Mouse (Mus musculus) T-helper 2 cell (primary cell): ENCODE data around the gene Ttc23.

Experiments
- in situ Hi-C: fragments of 300-600 bp; cut with MboI, MseI; formaldehyde crosslinking; loops from one replicate; pipeline ENCODE4 v1.15.1; 2025; ENCODE audit warnings: high pct_unique_total_duplicates

Gene Ttc23

DNA sequence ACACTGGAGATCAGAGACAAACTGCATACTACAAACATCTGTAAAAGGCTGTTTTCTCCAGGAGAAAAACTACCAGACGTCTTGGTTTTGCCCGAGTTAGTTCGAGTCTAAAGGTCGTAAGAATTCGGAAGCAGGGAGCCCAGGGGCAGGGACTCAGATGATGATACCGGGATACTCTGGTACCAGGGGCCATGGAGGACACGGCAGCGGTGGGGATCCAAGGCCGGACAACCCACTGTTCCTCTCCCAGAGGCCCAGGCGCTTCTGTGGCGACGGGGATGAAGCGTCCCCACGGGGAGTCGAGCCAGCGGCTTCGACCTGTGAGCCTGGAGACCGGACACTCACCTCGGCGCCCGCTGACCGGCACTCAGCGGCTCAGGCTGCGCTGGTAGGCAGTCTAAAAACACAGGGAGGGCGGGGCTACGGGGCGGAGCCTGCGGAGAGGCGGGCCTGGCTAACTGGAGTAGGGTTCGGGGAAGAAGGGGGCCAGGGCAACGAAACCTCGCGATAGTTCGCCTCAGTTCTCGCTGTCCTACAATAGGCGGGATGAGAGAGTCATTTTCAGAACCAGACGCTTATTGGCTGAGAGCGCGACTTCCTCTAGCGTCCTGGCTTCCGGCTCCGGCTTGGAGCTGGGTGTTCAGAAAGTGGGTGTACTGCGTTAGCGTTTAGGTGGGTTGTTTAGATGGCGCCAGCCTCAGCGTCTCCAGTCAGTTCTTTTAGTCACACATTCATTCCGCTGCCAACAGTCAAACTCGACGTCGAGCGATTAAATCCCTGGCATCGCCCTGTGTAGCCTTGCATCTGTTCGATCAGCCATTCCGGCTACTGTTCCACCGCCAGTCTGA, 2.2 kb upstream of the Ttc23 start, which contains the start of gene Lrrc28:
Lrrc28 (minus strand) TSS at position 436 of the 848 bp plus-strand sequence.
- in situ Hi-C loops, result no loop called here

DNA sequence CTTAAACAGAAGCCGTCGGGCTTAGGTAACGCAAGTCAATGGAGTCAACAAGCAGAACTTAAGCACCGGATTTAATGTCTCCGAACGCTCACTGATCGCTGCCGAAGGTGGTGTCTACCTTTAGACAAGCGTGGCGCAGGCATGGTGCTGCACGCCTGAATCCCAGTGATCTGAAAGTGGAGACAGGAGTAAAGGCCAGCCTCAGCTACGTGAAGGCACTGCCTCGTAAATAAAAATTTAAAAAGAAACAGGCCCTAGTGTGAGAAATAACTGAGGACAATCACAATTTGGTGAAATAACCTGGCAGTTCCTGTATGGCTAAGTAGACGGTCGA, 1.6 kb upstream of the Ttc23 start:
- in situ Hi-C loops, result no loop called here

DNA sequence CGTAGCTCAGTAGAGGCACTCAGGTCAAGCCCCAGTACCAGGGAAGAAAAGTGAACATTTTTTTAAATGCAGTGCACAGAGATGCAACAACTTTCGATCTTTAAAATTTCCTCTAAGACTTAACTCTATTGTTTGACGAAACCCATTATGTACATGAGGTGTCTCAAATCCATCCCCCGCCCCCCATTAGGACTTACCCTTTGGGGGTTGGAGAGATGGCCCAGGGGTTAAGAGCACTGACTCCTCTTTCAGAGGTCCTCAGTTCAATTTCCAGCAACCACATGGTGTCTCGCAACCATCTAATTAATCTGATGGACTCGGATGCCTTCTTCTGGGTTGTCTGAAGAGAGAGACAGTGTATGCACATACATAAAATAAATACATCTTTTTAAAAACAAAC, 1.1 kb upstream of the Ttc23 start:
- in situ Hi-C loops, result no loop called here

DNA sequence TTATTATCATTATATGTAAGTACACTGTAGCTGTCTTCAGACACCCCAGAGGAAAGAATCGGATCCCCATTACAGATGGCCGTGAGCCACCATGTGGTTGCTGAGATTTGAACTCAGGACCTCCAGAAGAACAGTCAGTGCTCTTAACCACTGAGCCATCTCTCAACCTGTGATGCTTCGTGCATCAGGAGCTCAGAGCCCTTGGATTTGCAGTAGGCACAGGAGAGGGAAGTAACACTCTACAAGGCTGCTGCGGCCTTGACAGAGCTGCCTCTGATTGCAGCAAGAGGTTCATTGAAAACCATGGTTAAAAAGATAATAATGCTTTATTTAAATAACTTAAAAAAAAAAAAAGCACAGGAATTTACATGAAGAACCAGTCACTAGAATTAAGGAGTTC, 1.2 kb downstream of the Ttc23 start:
- in situ Hi-C loops, result no loop called here

DNA sequence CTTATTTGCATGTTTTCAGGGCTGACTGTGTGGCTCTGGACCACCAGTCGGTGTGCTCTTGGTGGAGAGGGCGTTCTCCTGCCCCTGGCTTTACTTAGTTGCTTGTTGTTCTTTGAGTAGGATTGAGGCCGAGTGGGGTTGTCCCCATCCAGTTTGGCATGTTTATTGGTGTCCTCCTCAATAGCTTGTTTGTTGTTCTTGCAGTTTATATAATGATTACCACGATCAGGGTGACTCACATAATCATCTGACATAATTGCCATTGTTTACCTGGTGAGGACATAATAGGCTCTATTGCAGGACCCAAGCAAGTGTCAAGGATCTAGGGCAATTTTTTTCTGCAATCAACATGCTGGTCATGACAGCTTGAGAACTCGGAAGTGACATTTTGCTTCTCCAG, 5.0 kb downstream of the Ttc23 start:
- in situ Hi-C loops, result no loop called here

DNA sequence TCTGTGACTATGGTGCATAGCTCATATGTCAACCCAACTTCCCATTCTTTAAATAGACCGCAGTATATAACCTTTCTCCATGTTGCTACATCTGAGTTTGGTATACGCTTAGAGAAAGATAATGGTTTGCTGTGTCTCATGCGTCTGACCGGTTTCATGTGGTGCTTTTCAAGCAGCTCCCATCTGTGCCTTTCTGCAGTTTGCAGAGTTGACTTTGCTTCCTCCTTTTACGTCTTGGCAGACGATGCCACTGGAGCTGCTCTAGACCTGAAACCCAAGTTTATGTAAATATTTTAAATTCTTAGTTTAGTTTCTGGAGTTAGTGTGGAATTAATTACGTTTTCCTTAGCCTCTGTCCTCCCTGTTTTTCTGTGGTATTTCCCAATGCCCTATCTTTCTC, 7.5 kb downstream of the Ttc23 start:
- in situ Hi-C loops, result no loop called here

DNA sequence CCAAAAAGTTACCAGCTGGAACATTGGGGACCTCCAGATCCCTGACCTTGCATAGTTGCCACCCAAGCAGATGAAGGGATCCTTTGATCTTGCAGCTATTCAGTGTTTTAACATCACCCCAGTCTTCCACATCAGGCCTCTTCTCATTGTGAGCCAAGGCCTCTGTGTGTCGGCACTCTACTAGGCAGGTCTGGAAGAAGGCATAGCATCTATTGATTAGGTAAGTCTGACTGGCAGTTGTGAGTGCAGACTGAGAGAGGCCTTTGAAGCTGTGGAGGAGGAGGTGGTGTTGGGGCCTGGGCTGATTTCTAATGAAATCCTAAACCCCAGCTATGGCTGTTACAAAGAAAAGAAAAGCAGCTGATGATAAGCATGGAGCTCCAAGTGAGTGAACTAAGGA, 8.0 kb downstream of the Ttc23 start:
- in situ Hi-C loops, result no loop called here

DNA sequence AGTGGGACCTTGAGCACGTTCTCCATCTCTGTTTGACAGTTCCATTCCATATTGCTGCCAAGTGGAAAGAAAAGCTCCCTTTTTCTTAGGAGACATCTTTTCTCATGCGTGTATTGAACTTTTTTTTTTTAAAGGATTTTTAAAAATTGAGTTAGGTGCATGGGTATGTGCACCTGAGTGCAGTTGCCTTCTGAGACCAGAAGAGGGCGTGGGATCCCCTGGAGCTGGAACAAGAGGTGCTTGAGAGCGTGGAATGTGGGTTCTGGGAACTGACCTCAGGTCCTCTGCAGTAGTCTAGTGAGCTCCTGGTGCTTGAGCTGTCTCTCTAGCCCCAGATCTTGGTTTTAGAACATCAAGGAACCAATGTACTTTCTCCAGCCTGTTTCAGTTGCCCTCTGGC, 10.9 kb downstream of the Ttc23 start:
- in situ Hi-C loops, result no loop called here

DNA sequence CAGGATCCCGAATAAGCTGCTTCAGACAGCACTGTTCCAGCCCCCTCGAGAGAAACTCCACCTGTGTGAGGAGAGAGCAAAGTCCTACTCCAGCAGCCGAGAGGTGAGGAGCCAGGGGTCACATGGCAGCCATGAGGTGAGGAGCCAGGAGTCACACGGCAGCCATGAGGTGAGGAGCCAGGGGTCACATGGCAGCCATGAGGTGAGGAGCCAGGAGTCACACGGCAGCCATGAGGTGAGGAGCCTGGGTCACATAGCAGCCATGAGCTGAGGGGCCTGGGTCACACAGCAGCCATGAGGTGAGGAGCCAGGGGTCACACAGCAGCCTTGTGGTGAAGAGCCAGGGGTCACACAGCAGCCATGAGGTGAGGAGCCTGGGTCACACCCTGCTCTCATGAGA, 15.2 kb downstream of the Ttc23 start:
- in situ Hi-C loops, result no loop called here

DNA sequence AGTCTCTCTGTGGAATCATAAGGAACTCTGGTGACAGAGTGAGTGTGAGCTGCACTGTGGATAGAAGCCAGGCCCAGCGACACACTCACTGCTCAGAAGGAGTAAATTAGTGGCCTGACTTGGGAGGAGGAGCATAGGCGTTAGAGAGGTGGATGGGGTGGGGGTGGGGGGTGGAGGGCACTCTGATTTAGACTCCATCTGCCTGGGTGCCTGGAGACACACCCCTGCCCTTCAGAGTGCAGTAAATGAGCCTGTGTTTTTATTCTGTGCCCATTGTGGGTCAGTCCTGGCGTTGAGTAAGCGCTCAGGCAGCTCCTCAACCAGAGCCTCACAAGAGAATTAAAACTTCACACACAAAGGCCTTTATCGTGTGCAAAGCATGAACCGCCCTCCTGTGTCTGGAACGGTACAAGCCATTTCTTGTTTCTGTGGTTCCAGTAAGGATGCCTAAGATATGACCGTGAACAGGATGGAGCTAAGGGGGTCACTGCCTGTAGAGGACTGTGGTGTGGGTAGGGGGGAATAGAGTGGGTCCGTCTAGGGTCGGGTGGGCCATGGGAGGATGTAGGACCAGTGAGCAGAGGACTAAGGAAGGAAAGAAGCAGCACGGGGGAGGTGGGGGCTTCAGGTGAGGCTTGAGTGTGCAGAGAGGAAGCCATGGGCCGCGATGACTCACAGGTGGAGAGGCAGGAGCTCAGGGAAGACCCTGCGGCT, 16.9 kb downstream of the Ttc23 start:
- in situ Hi-C loops, result no loop called here

DNA sequence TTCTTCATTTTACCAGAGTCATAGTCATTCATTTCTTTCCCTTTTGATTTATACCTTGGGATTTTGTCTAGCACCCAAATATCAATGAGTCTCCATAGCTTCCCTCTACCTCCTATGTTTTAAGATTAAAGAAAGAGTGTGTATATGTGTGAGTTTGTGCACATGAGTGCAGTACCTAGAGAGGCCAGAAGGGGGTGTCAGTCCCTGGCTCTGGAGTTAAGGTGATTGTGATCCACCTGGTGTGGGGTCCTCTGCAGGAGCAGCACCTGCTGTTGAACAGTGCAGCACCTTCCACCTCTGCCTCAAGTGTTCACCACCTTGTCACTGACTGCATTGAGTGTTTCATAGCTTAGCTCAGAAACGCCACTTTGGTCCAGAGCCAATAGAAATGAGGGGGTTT, 23.8 kb downstream of the Ttc23 start:
- in situ Hi-C loops, result loop anchor here (10.0 kb wide), 1 partner anchor 564 kb away; no protein-coding TSS in a partner anchor

DNA sequence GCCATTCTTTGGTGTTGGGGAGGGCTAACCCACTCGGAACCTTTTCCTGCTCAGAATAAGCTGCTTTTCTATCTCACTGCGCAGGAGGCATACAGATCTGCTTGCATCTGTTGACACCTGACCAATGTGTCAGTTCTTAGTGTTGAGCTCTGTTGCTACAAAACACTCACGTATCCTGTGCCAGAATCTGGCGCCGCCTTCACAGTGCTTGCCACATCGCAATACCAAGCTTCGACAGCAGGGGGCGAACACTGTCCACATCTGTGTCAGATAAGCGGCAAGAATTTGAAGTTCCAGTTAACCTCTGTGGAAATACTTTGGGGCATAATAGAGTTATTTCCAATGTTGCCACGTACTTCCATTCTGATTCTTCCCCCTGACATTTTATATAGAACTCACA, 25.4 kb downstream of the Ttc23 start:
- in situ Hi-C loops, result loop anchor here (10.0 kb wide), 1 partner anchor 562 kb away; no protein-coding TSS in a partner anchor

DNA sequence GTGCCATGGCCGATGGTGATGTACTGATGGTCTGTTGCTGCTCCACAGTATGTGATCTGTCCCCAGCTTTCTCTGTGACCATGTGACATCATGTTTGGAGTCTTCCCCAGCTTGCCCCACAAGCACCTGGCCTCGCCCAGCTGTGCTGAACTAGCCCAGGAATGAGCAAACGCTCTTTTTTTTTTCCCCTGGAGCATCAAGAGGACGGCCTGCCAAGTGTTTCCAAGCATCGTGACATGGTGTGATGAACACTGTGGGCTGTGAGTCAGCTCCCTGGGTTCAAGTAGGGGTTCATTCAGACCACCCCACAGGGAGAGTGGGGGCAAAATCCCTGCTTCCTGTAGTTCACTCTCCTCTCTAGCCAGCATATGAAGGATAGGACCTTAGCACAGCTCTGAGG, 26.4 kb downstream of the Ttc23 start:
- in situ Hi-C loops, result loop anchor here (10.0 kb wide), 1 partner anchor 561 kb away; no protein-coding TSS in a partner anchor

DNA sequence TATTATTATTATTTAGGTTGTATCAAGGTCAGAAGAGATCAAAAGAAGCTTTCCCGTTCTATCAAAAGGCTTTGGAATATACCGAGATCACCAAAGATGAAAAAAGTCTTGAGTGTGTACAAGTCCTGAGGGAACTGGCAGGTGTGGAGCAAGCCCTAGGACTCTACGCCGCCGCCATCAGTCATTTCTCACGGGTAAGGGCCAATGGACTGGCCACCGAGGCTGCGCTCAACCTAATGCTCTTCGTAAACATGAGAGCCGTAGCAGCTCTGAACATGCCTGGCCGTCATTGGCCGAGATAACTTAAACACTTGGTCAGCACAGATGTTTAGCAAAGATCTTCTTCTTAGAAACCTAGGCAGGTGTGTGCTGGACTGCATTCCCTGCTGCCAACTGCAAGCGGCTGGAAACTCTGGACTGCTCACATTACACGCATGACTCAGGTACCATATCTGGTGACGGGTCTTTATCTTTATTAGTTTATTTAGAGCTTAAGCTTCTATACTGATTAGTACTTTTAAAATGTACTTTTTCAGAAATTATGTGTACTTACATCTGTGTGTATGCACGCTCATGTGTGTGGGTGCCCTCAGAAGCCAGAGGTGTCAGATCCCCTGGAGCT, 31.8 kb downstream of the Ttc23 start:
- in situ Hi-C loops, result loop anchor here (5.0 to 10.0 kb wide), 2 partner anchors 88 to 556 kb away; no protein-coding TSS in a partner anchor

DNA sequence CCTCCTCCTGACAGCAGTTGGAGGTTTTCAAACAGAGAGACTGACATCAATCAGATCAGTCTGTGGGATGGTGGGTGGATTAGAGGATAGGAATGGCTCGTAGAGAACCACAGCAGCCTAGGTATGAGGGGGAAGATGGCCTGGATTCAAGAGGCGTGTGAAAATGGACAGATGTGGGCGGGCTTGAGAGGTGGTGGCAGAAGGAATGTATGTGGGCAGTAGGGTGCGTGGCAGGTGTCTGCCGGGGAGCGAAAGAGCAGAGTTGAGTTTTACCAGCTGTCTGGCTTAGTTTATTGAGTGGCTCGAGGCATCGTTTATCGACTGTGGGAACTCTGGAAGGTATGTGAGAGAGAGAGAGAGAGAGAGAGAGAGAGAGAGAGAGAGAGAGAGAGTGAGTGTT, 33.9 kb downstream of the Ttc23 start:
- in situ Hi-C loops, result no loop called here

DNA sequence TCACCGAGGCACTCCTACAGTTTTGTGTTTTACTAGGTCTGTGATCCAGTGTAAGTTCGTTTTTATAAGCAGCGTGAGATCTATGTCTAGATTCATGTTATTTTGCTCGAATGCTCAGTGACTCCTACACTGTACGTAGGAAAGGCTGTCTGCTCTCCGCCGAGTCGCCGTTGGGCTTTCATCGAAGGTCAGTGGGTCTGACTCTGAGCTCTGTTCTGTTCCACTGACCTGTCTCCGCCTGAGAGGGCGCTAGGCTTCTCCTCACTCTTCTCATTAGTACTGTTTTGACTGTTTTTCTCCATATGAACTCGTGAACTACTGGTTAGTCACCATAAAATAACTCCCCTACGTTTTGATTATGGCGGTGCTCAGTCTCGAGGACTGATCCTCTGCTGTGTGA, 35.8 kb downstream of the Ttc23 start:
- in situ Hi-C loops, result no loop called here

DNA sequence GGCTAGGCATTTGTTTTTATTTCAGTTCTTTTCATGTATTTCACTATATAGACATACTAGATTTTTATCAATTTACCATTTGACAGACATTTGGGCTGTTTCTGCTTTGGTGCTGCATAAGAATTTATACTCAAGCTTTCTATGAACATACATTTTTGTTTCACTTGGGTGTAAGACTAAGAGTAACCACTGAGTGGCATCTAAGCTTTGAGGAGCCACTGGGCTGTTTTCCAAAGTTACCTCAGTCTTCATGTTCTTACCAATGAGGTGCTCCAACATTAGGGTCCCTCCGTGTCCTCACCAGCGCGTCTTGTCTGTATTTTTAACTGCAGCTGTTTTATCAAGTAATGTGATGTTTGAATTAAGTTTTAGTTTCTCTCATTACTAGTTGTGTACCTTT, 39.3 kb downstream of the Ttc23 start:
- in situ Hi-C loops, result no loop called here

DNA sequence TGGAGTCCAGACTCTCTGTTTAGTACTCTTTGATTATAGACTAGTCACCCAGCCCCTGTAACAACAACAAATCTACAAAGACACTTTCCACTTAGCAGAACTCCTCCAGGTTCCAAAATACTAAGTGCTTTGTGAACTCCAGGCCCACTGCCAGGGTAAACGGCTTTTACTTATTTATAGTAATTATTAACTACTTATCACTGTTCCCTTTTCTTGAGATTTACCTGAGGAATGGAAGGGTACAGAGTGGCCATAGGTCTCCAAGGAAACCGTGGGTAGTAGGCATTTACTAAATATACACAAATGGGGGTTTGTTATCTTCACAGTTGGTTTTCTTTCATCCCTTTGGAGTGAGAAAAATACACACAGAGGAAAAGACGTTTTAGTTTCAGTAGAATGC, 41.1 kb downstream of the Ttc23 start:
- in situ Hi-C loops, result no loop called here

DNA sequence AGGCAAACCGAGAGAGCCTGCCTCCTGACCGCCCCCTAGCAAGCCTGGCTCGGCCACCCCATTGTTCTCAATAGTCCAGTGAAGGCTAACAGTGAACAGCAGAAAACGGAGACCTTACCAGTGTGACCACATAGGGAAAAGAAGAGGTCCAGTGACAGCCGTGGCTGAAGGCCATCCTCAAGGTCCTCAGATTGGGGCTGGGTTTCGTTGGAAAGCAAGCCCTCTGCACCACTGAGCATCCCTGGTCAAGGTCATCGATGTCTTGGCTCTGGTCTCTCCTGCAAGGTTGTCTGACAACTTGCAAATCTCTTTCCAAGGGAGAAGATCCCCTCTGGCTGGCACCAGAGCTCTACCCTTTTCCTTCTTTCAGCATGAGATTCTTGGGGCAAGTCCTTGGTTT, 42.6 kb downstream of the Ttc23 start:
- in situ Hi-C loops, result no loop called here

DNA sequence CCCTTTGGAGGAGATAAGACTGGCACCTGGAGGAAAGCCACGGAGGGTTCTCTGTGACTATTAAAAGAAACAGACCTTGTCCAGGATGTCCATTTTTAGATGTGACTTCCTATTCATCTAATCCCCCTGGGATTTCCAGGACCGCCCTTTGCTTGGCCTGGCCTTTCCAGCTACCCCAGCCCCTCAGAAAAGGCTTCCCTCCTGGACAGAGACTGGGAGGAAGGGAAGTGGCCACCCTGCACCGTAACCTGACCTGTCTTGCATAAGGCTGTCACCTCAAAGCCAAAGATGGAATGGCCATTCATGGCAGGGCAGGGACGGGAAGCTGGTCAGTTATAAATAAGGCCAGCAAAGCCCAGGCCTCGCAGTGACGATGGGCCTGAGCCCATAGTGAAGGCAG, 43.8 kb downstream of the Ttc23 start:
- in situ Hi-C loops, result no loop called here

DNA sequence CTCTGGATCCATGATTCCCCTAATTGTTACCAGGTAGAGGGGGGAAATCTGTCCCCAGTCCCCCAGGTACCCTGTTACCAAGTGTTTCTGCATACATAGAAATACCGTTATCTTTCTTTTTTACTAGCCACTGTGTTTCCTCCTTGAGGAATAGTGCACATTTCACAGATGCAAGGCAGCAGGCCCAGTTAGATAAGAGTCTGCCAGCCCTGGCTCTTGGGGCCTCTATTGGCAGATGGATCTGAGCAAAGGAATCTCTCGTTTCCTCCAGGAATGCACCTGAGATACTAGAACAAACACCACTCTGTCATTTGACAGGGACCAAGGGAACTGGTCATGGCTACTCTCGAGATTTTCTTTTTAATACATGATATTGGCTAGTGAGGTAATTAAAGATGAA, 44.9 kb downstream of the Ttc23 start:
- in situ Hi-C loops, result no loop called here

DNA sequence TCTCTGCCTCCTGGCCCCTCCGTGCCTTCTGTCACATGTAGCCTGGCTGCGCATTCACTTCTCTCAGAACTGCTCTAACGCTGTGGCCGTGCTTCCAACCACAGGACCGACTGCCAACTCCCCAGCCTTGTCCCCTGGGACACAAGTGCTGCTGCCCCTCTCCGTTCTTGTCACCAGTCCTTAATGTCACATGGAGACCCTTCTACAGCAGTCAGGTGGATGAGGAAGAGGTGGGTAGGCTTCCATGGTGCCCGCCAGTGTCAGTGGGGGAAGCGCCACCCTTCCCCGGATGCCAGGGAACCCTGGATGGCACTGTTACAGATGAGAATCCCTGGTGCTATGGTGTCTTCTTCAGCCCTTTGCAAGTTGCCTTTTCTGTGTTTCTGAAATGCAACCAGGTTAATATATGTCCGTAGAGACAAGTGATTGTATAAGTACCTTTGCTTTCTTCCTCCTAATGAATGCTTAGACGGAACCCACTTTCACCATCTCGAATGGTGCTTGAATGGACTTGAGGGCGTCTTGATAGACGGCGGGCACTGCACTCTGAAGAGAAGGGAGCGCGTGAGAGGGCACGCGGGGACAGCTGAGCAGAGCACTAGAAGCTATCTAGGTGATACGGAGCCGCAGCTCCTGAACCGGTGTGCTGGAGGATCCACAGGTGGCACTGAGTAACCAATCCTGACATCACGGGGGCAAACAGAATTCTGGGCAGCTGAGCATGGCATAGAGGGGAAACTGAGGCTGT, 45.8 kb downstream of the Ttc23 start:
- in situ Hi-C loops, result no loop called here
